Mouse (Mus musculus) thymus, adult 2 months (tissue): ENCODE results near the gene Dglucy. TPM values are rescaled to one million over a fixed set of nuclear protein-coding genes. Genes with fewer than 3 reads are reported as not detected.
A peak's percentile ranks its signal among the peaks of the same experiment; 100 is the strongest.

ENCODE experiments used
- DNase-seq: peaks from one replicate; pipeline ENCODE4 v3.0.0; 2021
- H3K27ac ChIP-seq: fragments of 200-500 bp; 2 replicates; pipeline ENCODE4 v1.5.1; 2012; ENCODE audit warnings: low read length, control low read depth; ENCODE audit not compliant: control insufficient read depth, insufficient read depth
- H3K27me3 ChIP-seq: fragments of 200-500 bp; 2 replicates; pipeline ENCODE4 v1.6.1; 2012; ENCODE audit warnings: mild to moderate bottlenecking, low read length, moderate library complexity, mixed read lengths; ENCODE audit not compliant: control insufficient read depth, insufficient read depth
- H3K36me3 ChIP-seq: fragments of 200-500 bp; 2 replicates; pipeline ENCODE4 v1.6.1; 2012; ENCODE audit warnings: mild to moderate bottlenecking, low read length, moderate library complexity; ENCODE audit not compliant: control insufficient read depth, insufficient read depth
- H3K4me1 ChIP-seq: fragments of 200-500 bp; replicated peaks from 2 replicates; pipeline ENCODE4 v1.6.1; 2012; ENCODE audit warnings: low read length; ENCODE audit not compliant: control insufficient read depth, insufficient read depth
- H3K4me3 ChIP-seq: fragments of 200-500 bp; 2 replicates; pipeline ENCODE4 v1.5.1; 2012; ENCODE audit warnings: mild to moderate bottlenecking, low read length, control low read depth, moderate library complexity; ENCODE audit not compliant: control insufficient read depth, insufficient read depth
- CTCF ChIP-seq: fragments of 200-500 bp; IDR thresholded peaks from 2 replicates; pipeline ENCODE4 v1.5.1; 2012; ENCODE audit warnings: mild to moderate bottlenecking, control low read depth, low read length, moderate library complexity, borderline replicate concordance; ENCODE audit not compliant: control insufficient read depth, poor library complexity, insufficient read depth; ENCODE audit errors: extremely low read depth
- POLR2A ChIP-seq: fragments of 200-500 bp; IDR thresholded peaks from 2 replicates; pipeline ENCODE4 v1.6.1; 2012; ENCODE audit warnings: mild to moderate bottlenecking, low read length, control low read depth, moderate library complexity; ENCODE audit not compliant: control insufficient read depth, poor library complexity, insufficient read depth; ENCODE audit errors: extremely low read depth
- WGBS: fragments of 180-500 bp; shearing (Covaris S2); methylation state at CpG from one replicate; pipeline ENCODE4 v1.1.7; 2018; 5-methylcytosine and 5-hydroxymethylcytosine counted together
- polyA plus RNA-seq: library from polyadenylated mRNA; depleted of rRNA; stranded (reverse); fragments of >200 nt; gene quantifications from 2 replicates; pipeline ENCODE4 v1.2.3, GENCODE M21; 2012

The Dglucy gene
- polyA plus RNA-seq, 1 experiment, result 8.6 TPM

- no peak overlapping the region for H3K27ac ChIP-seq
- H3K27me3 ChIP-seq, result no peaks in the 10 kb centered on the region
- H3K36me3 ChIP-seq, result no peaks in the 10 kb centered on the region
- H3K4me3 ChIP-seq, result no peak overlapping the region
- DNase-seq, result no peak
- H3K4me1 ChIP-seq, result peaks cover 2% of the 10 kb centered on the region
- 48% methylated on average over 2 of the region's 2 CpGs for WGBS
- TF ChIP-seq POLR2A (no peak), CTCF (no peak)
Observed at GRCm38 (mm10) chr12:100742468-100742867, 36.4 kb upstream of the Dglucy start.

- whole genome bisulfite sequencing, result 0% methylated on average over 1 of the region's 1 CpGs
- no peaks in the 10 kb centered on the region for H3K36me3 ChIP-seq
- peaks cover 11% of the 10 kb centered on the region for H3K4me1 ChIP-seq
- H3K27ac ChIP-seq, result no peak overlapping the region
- no peak for TF ChIP-seq CTCF
- no peak for TF ChIP-seq POLR2A
- no peak for DNase-seq
- no peak overlapping the region for H3K4me3 ChIP-seq
- H3K27me3 ChIP-seq, result no peaks in the 10 kb centered on the region
Observed at GRCm38 (mm10) chr12:100752977-100753376, 25.9 kb upstream of the Dglucy start.

- Histone ChIP-seq H3K36me3 (no peaks in the 10 kb centered on the region), H3K27ac (no peak overlapping the region), H3K27me3 (no peaks in the 10 kb centered on the region), H3K4me3 (no peak overlapping the region), H3K4me1 (peaks cover 11% of the 10 kb centered on the region)
- TF ChIP-seq CTCF, result no peak
- no peak for TF ChIP-seq POLR2A
- no peak for DNase-seq
- WGBS, result 81% methylated on average over 1 of the region's 1 CpGs
Observed at GRCm38 (mm10) chr12:100753716-100754115, 25.1 kb upstream of the Dglucy start.

GRCm38 (mm10) chr12:100757427-100757826 is 21.4 kb upstream of the Dglucy start:
- Histone ChIP-seq H3K4me1 (peaks cover 9% of the 10 kb centered on the region), H3K27me3 (no peaks in the 10 kb centered on the region), H3K4me3 (no peak overlapping the region), H3K27ac (no peak overlapping the region), H3K36me3 (no peaks in the 10 kb centered on the region)
- no peak for DNase-seq
- WGBS, result 98% methylated on average over 4 of the region's 4 CpGs
- TF ChIP-seq CTCF, result no peak
- no peak for TF ChIP-seq POLR2A

- TF ChIP-seq CTCF (no peak), POLR2A (no peak)
- 96% methylated on average over 11 of the region's 11 CpGs for WGBS
- no peak for DNase-seq
Observed at GRCm38 (mm10) chr12:100762663-100763425, 16.0 kb upstream of the Dglucy start.

GRCm38 (mm10) chr12:100764329-100765018 is 14.4 kb upstream of the Dglucy start:
- peak overlapping the region; percentile 56 for H3K27ac ChIP-seq
- no peak for TF ChIP-seq CTCF
- no peak for TF ChIP-seq POLR2A
- WGBS, result 14% methylated on average over 13 of the region's 13 CpGs
- H3K27me3 ChIP-seq, result no peaks in the 10 kb centered on the region
- no peak for DNase-seq
- no peaks in the 10 kb centered on the region for H3K36me3 ChIP-seq
- H3K4me1 ChIP-seq, result peaks cover 21% of the 10 kb centered on the region
- H3K4me3 ChIP-seq, result no peak overlapping the region

More at GRCm38 (mm10) chr12:100762663-100763425, 16.0 kb upstream of the Dglucy start:
- Histone ChIP-seq H3K4me1 (peaks cover 21% of the 10 kb centered on the region), H3K4me3 (no peak overlapping the region), H3K36me3 (no peaks in the 10 kb centered on the region), H3K27me3 (no peaks in the 10 kb centered on the region), H3K27ac (no peak overlapping the region)
